Mouse (Mus musculus) adrenal gland, adult (tissue): ENCODE data around the gene Apba2.

Experiments
- DNase-seq, 2 experiments: peaks; one replicate each; pipeline ENCODE4 v3.0.0; 2022 to 2023; ENCODE audit warnings: low spot score in 1 of 2; ENCODE audit not compliant: inconsistent age in 2 of 2

Apba2 gene

GRCm38 (mm10) chr7:64521695-64522408 is 20.3 kb downstream of the Apba2 start:
- DNase-seq = no peak

- DNase-seq = no peak
Observed at GRCm38 (mm10) chr7:64522409-64522730, 20.9 kb downstream of the Apba2 start.

GRCm38 (mm10) chr7:64531297-64531696 is 29.8 kb downstream of the Apba2 start:
- no peak for DNase-seq

GRCm38 (mm10) chr7:64533374-64533773 is 31.9 kb downstream of the Apba2 start:
- no peak for DNase-seq

- DNase-seq = no peak
Observed at GRCm38 (mm10) chr7:64535269-64535668, 33.8 kb downstream of the Apba2 start.

- no peak for DNase-seq
Observed at GRCm38 (mm10) chr7:64539450-64540148, 38.1 kb downstream of the Apba2 start.

GRCm38 (mm10) chr7:64546801-64547200 is 45.3 kb downstream of the Apba2 start:
- DNase-seq = no peak

GRCm38 (mm10) chr7:64550856-64551255 is 49.4 kb downstream of the Apba2 start:
- no peak for DNase-seq

- no peak for DNase-seq
Observed at GRCm38 (mm10) chr7:64552523-64553190, 51.2 kb downstream of the Apba2 start.

- no peak for DNase-seq
Observed at GRCm38 (mm10) chr7:64561711-64562498, 60.4 kb downstream of the Apba2 start.

GRCm38 (mm10) chr7:64564891-64565571 is 63.5 kb downstream of the Apba2 start:
- no peak for DNase-seq

- DNase-seq = no peak
Observed at GRCm38 (mm10) chr7:64566371-64567243, 65.1 kb downstream of the Apba2 start.

- DNase-seq = no peak
Observed at GRCm38 (mm10) chr7:64568722-64569121, 67.2 kb downstream of the Apba2 start.

GRCm38 (mm10) chr7:64569676-64570075 is 68.2 kb downstream of the Apba2 start:
- no peak for DNase-seq

GRCm38 (mm10) chr7:64570914-64571313 is 69.4 kb downstream of the Apba2 start:
- no peak for DNase-seq

GRCm38 (mm10) chr7:64574144-64574543 is 72.6 kb downstream of the Apba2 start:
- DNase-seq = no peak

GRCm38 (mm10) chr7:64576519-64576951 is 75.0 kb downstream of the Apba2 start:
- DNase-seq = no peak

GRCm38 (mm10) chr7:64578176-64578575 is 76.7 kb downstream of the Apba2 start:
- DNase-seq = peak in 1 of 2 experiments; percentile 33

GRCm38 (mm10) chr7:64579887-64580286 is 78.4 kb downstream of the Apba2 start:
- no peak for DNase-seq

GRCm38 (mm10) chr7:64580293-64580692 is 78.8 kb downstream of the Apba2 start:
- DNase-seq = no peak
